Comparison of ENCODE assay signal across 23 mouse cellular contexts in the genomic region with DNA sequence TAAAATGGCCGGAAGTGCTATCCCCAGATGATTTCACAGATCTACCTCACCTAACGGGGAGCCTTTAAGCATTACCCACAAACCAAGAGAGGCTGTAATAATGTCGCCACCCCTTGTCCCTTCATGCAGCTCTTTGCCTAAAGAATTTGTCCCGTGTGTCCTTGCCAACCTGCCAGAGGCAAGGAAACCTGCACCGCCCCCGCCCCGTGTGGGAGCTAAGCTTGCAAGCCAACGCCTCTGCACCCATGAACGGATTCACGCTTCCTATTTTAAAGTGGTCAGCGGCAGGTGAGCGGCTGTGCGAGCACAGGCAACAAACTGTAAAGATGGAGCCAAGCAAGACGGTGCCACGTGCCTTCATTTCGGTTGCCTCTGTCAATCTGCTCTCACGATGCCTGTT.
A peak's percentile ranks its signal among the peaks of the same experiment; 100 is the strongest.
DNase-seq lines count a peak whose midpoint lies in the region; ATAC-seq lines count a peak whose summit lies in the region.
"Had no signal": no experiment of that assay in that cellular context is flagged by ENCODE, and none has a peak within 500 bp of the region (broad histone marks: within the 10 kb centered on the region; RNA-seq: fewer than 3 reads in every experiment).

No protein-coding gene starts in this region.

- no peak overlapping the region for H3K27ac ChIP-seq in kidney, embryonic 15.5 days
- H3K27ac ChIP-seq: forebrain, embryonic 15.5 days; heart, embryonic 15.5 days; hindbrain, embryonic 14.5 days; limb, embryonic 13.5 days; liver, embryonic 13.5 days; midbrain, embryonic 15.5 days had no signal

- peak overlapping the region; percentile 46 for H3K4me2 ChIP-seq in kidney, embryonic 15.5 days
- H3K4me2 ChIP-seq: forebrain, embryonic 15.5 days; heart, embryonic 15.5 days; hindbrain, embryonic 14.5 days; limb, embryonic 13.5 days; liver, embryonic 13.5 days; midbrain, embryonic 15.5 days had no signal

- ATAC-seq in kidney, embryonic 15.5 days (replicated peaks; ENCODE audit: low FRiP score), result peak; percentile 10; the same call in 1 of the 2 replicates
- no peak for ATAC-seq in monocyte, adult 5-6 weeks (replicated peaks; ENCODE audit: insufficient number of reproducible peaks, low FRiP score, low TSS enrichment, poor library complexity, severe bottlenecking)
- ATAC-seq: CD4-positive, CD25-positive, alpha-beta regulatory T cell, adult 4 months; forebrain, embryonic 15.5 days; inflammation-experienced regulatory T-cells, adult 6 months; midbrain, embryonic 15.5 days had no signal

- no peak overlapping the region for H3K9ac ChIP-seq in kidney, embryonic 15.5 days
- H3K9ac ChIP-seq: forebrain, embryonic 15.5 days; heart, embryonic 15.5 days; hindbrain, embryonic 14.5 days; limb, embryonic 13.5 days; liver, embryonic 13.5 days; midbrain, embryonic 15.5 days had no signal

- WGBS in kidney, embryonic 15.5 days, result 53% methylated on average over 17 of the region's 17 CpGs

- H3K36me3 ChIP-seq in kidney, embryonic 15.5 days, result no peaks in the 10 kb centered on the region
- H3K36me3 ChIP-seq: forebrain, embryonic 15.5 days; heart, embryonic 15.5 days; limb, embryonic 13.5 days; liver, embryonic 13.5 days; midbrain, embryonic 15.5 days had no signal

- H3K4me1 ChIP-seq in kidney, embryonic 15.5 days, result peaks cover 23% of the 10 kb centered on the region
- H3K4me1 ChIP-seq: liver, embryonic 13.5 days; midbrain, embryonic 15.5 days had no signal

- peak; percentile 4 for DNase-seq in kidney, adult 11 months
- DNase-seq in kidney, adult 18-20 months, result no peak
- DNase-seq in right cerebral cortex, postnatal 4 days, result peak; percentile 4
- no peak for DNase-seq in right cerebral cortex, adult 18-20 months
- DNase-seq in kidney, postnatal 4 days, result peak; percentile 43 to 63
- DNase-seq in cerebellum, postnatal 10 days, result no peak
- DNase-seq: adrenal gland, postnatal 36 days; cerebellum, adult 11 months; cerebellum, postnatal 25 days; embryo, embryonic 11 days; gastrocnemius, postnatal 36 days; heart, postnatal 36 days; liver, embryonic 13.5 days; lung, adult 2 months had no signal

- no peaks in the 10 kb centered on the region for H3K27me3 ChIP-seq in kidney, embryonic 15.5 days
- H3K27me3 ChIP-seq: forebrain, embryonic 15.5 days; heart, embryonic 15.5 days; limb, embryonic 13.5 days; liver, embryonic 13.5 days; midbrain, embryonic 15.5 days had no signal

- no peaks in the 10 kb centered on the region for H3K9me3 ChIP-seq in kidney, embryonic 15.5 days (replicated peaks)
- H3K9me3 ChIP-seq: forebrain, embryonic 15.5 days; heart, embryonic 15.5 days; limb, embryonic 13.5 days; liver, embryonic 13.5 days; midbrain, embryonic 15.5 days had no signal

- no peak overlapping the region; the same call in 1 of the 2 replicates for H3K4me3 ChIP-seq in kidney, embryonic 15.5 days (replicated peaks)
- H3K4me3 ChIP-seq: forebrain, embryonic 15.5 days; heart, embryonic 15.5 days; limb, embryonic 13.5 days; liver, embryonic 13.5 days; midbrain, embryonic 15.5 days had no signal

Comparison
In these comparisons a context has a peak if more than half of its experiments do, and no peak if none do; other contexts are left out.
1. DNase-seq: peak in kidney, adult 11 months (single experiment), right cerebral cortex, postnatal 4 days (single experiment) and kidney, postnatal 4 days (2 of 2); none in kidney, adult 18-20 months (single experiment), right cerebral cortex, adult 18-20 months (single experiment) and cerebellum, postnatal 10 days (0 of 2).